Mouse (Mus musculus): Measurements from ENCODE around the gene Pde3a. TPM values are rescaled to one million over a fixed set of nuclear protein-coding genes. Genes with fewer than 3 reads are reported as not detected.

Pde3a gene
- polyA plus RNA-seq (2015; fragmentation: Nextera tagmentation; extraction: Ambion mirVana), result 2.1 and 2.3 TPM in 2 replicates

GRCm38 (mm10) chr6:141248691-141249584 is at the start of gene Pde3a:
TSS of gene Pde3a (plus strand) at chr6:141249269.
- peak within 1 kb of the TSS; percentile 55 for H3K27ac ChIP-seq (ENCODE audit: low read length)
- peaks cover 3% of the 10 kb centered on the region; the same call in 1 of the 2 replicates for H3K4me1 ChIP-seq (ENCODE audit: control insufficient read depth, insufficient read depth, low read length)
- H3K9ac ChIP-seq (ENCODE audit: low read depth, low read length), result peak within 1 kb of the TSS; percentile 78
- H3K4me3 ChIP-seq (ENCODE audit: low read depth, low read length), result peak within 1 kb of the TSS; percentile 76
- H3K9me3 ChIP-seq (replicated peaks; ENCODE audit: control insufficient read depth, low read length, poor library complexity, severe bottlenecking), result no peaks in the 10 kb centered on the region
- H3K36me3 ChIP-seq (ENCODE audit: control insufficient read depth, insufficient read depth, low read length), result no peaks in the 10 kb centered on the region
- WGBS, result under 1% methylated on average over 25 of the region's 28 CpGs
- ATAC-seq, result peak; percentile 58; the same call in 1 of the 2 replicates
- H3K27me3 ChIP-seq (ENCODE audit: control insufficient read depth, insufficient read depth, low read depth, low read length), result no peaks in the 10 kb centered on the region; the same call in none of the 2 replicates
- H3K4me2 ChIP-seq (ENCODE audit: low read length), result peak within 1 kb of the TSS; percentile 95

- H3K36me3 ChIP-seq (ENCODE audit: control insufficient read depth, insufficient read depth, low read length), result no peaks in the 10 kb centered on the region
- no peak overlapping the region for H3K27ac ChIP-seq (ENCODE audit: low read length)
- 0 out of 2 replicates have a peak, but pooled peaks have one; percentile 25 for ATAC-seq
- no peaks in the 10 kb centered on the region for H3K27me3 ChIP-seq (ENCODE audit: control insufficient read depth, insufficient read depth, low read depth, low read length)
- no peak overlapping the region for H3K9ac ChIP-seq (ENCODE audit: low read depth, low read length)
- H3K4me1 ChIP-seq (ENCODE audit: control insufficient read depth, insufficient read depth, low read length), result no peaks in the 10 kb centered on the region
- H3K4me3 ChIP-seq (ENCODE audit: low read depth, low read length), result no peak overlapping the region
- H3K9me3 ChIP-seq (replicated peaks; ENCODE audit: control insufficient read depth, low read length, poor library complexity, severe bottlenecking), result no peaks in the 10 kb centered on the region
- no peak overlapping the region for H3K4me2 ChIP-seq (ENCODE audit: low read length)
These were observed 48.9 kb upstream of the Pde3a start for GRCm38 (mm10) chr6:141200173-141200615.

- 88% methylated on average over 6 of the region's 6 CpGs for WGBS
These were observed 41.5 kb upstream of the Pde3a start for GRCm38 (mm10) chr6:141207531-141207930.

DNA sequence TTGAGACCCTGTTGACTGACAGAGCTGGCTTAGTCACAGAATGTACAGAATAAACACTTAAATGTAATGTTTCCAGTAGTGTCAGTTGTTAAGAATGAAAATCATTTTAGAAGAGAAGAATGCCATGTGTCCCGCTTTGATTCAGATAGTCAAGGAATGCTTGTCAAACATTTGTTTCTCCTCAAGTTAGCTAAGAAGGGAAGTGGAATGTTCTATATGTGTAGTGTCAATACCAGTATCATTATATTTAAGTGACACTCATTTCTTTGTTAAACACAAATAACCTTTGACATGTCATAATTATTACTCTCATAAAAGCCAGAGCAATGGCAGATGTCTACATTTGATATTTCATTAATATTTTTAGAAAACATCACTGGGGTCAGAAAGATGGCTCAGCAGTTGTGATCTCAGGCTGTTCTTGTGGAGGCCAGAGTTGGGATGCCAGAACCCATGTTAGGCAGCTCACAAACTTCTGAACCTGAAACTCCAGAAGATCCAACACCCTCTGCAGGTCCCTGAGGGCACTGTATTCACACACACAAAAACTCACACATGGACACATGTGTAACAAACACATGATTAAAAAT is 40.7 kb upstream of the Pde3a start:
- no peaks in the 10 kb centered on the region for H3K27me3 ChIP-seq (ENCODE audit: control insufficient read depth, insufficient read depth, low read depth, low read length)
- WGBS, result 95% methylated on average over 1 of the region's 1 CpGs
- H3K9me3 ChIP-seq (replicated peaks; ENCODE audit: control insufficient read depth, low read length, poor library complexity, severe bottlenecking), result no peaks in the 10 kb centered on the region
- ATAC-seq, result no peak
- no peaks in the 10 kb centered on the region for H3K36me3 ChIP-seq (ENCODE audit: control insufficient read depth, insufficient read depth, low read length)
- no peak overlapping the region for H3K27ac ChIP-seq (ENCODE audit: low read length)
- no peak overlapping the region for H3K4me3 ChIP-seq (ENCODE audit: low read depth, low read length)
- H3K9ac ChIP-seq (ENCODE audit: low read depth, low read length), result no peak overlapping the region
- no peaks in the 10 kb centered on the region for H3K4me1 ChIP-seq (ENCODE audit: control insufficient read depth, insufficient read depth, low read length)
- H3K4me2 ChIP-seq (ENCODE audit: low read length), result no peak overlapping the region

More at GRCm38 (mm10) chr6:141207531-141207930, 41.5 kb upstream of the Pde3a start:
- Histone ChIP-seq H3K9me3 (replicated peaks; ENCODE audit: control insufficient read depth, low read length, poor library complexity, severe bottlenecking) (no peaks in the 10 kb centered on the region), H3K27ac (ENCODE audit: low read length) (no peak overlapping the region), H3K4me1 (ENCODE audit: control insufficient read depth, insufficient read depth, low read length) (no peaks in the 10 kb centered on the region), H3K27me3 (ENCODE audit: control insufficient read depth, insufficient read depth, low read depth, low read length) (no peaks in the 10 kb centered on the region), H3K4me3 (ENCODE audit: low read depth, low read length) (no peak overlapping the region), H3K36me3 (ENCODE audit: control insufficient read depth, insufficient read depth, low read length) (no peaks in the 10 kb centered on the region), H3K9ac (ENCODE audit: low read depth, low read length) (no peak overlapping the region), H3K4me2 (ENCODE audit: low read length) (no peak overlapping the region)
- ATAC-seq, result no peak

DNA sequence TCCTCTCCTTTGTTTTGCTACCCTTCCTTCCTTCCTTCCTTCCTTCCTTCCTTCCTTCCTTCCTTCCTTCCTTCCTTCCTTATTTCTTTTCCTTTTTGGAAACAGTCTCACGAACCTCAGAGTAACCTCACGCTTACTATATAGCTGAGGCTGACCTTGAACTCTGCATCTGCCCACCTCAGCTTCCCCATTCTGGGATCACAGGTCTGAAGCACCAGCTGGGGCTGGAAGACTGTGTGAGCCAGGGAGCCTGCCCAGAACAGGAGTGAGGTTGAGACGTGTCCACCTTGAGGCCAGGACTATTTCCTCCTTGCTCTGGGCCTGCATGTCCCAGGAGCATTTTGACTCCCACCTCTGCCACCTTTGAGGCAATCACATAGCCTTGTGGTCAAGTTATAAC is 39.0 kb upstream of the Pde3a start:
- H3K27me3 ChIP-seq (ENCODE audit: control insufficient read depth, insufficient read depth, low read depth, low read length), result no peaks in the 10 kb centered on the region
- no peak overlapping the region for H3K4me2 ChIP-seq (ENCODE audit: low read length)
- no peaks in the 10 kb centered on the region for H3K36me3 ChIP-seq (ENCODE audit: control insufficient read depth, insufficient read depth, low read length)
- no peak for ATAC-seq
- no peaks in the 10 kb centered on the region for H3K4me1 ChIP-seq (ENCODE audit: control insufficient read depth, insufficient read depth, low read length)
- no peak overlapping the region for H3K4me3 ChIP-seq (ENCODE audit: low read depth, low read length)
- H3K9me3 ChIP-seq (replicated peaks; ENCODE audit: control insufficient read depth, low read length, poor library complexity, severe bottlenecking), result no peaks in the 10 kb centered on the region
- no peak overlapping the region for H3K27ac ChIP-seq (ENCODE audit: low read length)
- 87% methylated on average over 3 of the region's 3 CpGs for WGBS
- no peak overlapping the region for H3K9ac ChIP-seq (ENCODE audit: low read depth, low read length)

DNA sequence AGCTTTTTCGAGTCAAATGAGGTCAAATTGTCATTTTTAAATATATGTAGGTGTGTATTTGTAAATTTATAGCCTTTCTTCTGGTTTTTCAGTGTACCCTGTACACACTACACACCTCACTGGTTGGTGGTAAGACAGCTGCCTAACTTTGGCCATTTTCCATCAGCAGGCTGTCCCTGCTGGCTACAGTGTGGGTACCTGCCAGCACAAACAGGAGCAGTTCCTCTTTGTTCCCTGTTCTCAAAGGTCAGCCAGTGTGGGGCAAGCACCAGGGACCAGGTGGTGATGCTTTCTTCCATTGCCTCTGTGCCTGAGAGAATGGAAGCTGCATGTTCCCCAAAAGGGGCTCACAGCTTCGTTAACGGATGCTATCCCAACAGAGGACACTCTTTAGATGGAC is 28.0 kb upstream of the Pde3a start:
- no peak for ATAC-seq
- H3K9me3 ChIP-seq (replicated peaks; ENCODE audit: control insufficient read depth, low read length, poor library complexity, severe bottlenecking), result no peaks in the 10 kb centered on the region
- H3K27me3 ChIP-seq (ENCODE audit: control insufficient read depth, insufficient read depth, low read depth, low read length), result no peaks in the 10 kb centered on the region
- no peak overlapping the region for H3K4me2 ChIP-seq (ENCODE audit: low read length)
- H3K9ac ChIP-seq (ENCODE audit: low read depth, low read length), result no peak overlapping the region
- H3K4me1 ChIP-seq (ENCODE audit: control insufficient read depth, insufficient read depth, low read length), result no peaks in the 10 kb centered on the region
- H3K36me3 ChIP-seq (ENCODE audit: control insufficient read depth, insufficient read depth, low read length), result no peaks in the 10 kb centered on the region
- 69% methylated on average over 3 of the region's 3 CpGs for WGBS
- no peak overlapping the region for H3K27ac ChIP-seq (ENCODE audit: low read length)
- H3K4me3 ChIP-seq (ENCODE audit: low read depth, low read length), result no peak overlapping the region

- H3K27ac ChIP-seq (ENCODE audit: low read length), result no peak overlapping the region
- H3K9ac ChIP-seq (ENCODE audit: low read depth, low read length), result no peak overlapping the region
- no peaks in the 10 kb centered on the region for H3K27me3 ChIP-seq (ENCODE audit: control insufficient read depth, insufficient read depth, low read depth, low read length)
- H3K4me2 ChIP-seq (ENCODE audit: low read length), result no peak overlapping the region
- ATAC-seq, result no peak
- no peak overlapping the region for H3K4me3 ChIP-seq (ENCODE audit: low read depth, low read length)
- no peaks in the 10 kb centered on the region for H3K36me3 ChIP-seq (ENCODE audit: control insufficient read depth, insufficient read depth, low read length)
- H3K4me1 ChIP-seq (ENCODE audit: control insufficient read depth, insufficient read depth, low read length), result no peaks in the 10 kb centered on the region
- WGBS, result 86% methylated on average over 15 of the region's 15 CpGs
- H3K9me3 ChIP-seq (replicated peaks; ENCODE audit: control insufficient read depth, low read length, poor library complexity, severe bottlenecking), result no peaks in the 10 kb centered on the region
These were observed 22.0 kb upstream of the Pde3a start for GRCm38 (mm10) chr6:141226851-141227657.

DNA sequence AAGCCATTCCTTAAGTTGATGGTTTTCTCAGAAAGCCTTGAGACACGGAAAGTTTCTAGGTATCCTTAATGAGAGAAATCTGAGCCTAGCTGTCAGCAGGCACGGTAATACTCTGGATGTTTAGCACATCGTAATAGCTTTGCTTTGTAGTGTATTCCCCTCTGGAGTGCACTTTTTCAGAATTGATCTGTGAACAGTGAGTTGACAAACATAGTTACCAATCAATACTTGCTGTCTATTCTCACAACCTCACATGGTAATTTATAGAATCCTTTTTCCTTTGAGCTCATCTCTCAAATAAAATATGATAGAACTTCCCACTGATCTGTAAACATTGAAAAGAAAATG is 21.4 kb upstream of the Pde3a start:
- Histone ChIP-seq H3K4me3 (ENCODE audit: low read depth, low read length) (no peak overlapping the region), H3K4me1 (ENCODE audit: control insufficient read depth, insufficient read depth, low read length) (no peaks in the 10 kb centered on the region), H3K27ac (ENCODE audit: low read length) (no peak overlapping the region), H3K4me2 (ENCODE audit: low read length) (no peak overlapping the region), H3K9ac (ENCODE audit: low read depth, low read length) (no peak overlapping the region), H3K36me3 (ENCODE audit: control insufficient read depth, insufficient read depth, low read length) (no peaks in the 10 kb centered on the region), H3K9me3 (replicated peaks; ENCODE audit: control insufficient read depth, low read length, poor library complexity, severe bottlenecking) (no peaks in the 10 kb centered on the region), H3K27me3 (ENCODE audit: control insufficient read depth, insufficient read depth, low read depth, low read length) (no peaks in the 10 kb centered on the region)
- 65% methylated on average over 3 of the region's 3 CpGs for WGBS
- no peak for ATAC-seq
